Mouse (Mus musculus) testis, adult 2 months (tissue): Measurements from ENCODE around the gene 3110021N24Rik. TPM values are rescaled to one million over a fixed set of nuclear protein-coding genes. Genes with fewer than 3 reads are reported as not detected.

ENCODE experiments used
- H3K27ac ChIP-seq: fragments of 200-500 bp; 2 replicates; pipeline ENCODE4 v1.5.1; 2012; ENCODE audit warnings: low read depth, low read length; ENCODE audit not compliant: control insufficient read depth, insufficient read depth
- H3K27me3 ChIP-seq: fragments of 200-500 bp; 2 replicates; pipeline ENCODE4 v1.6.1; 2012; ENCODE audit warnings: mild to moderate bottlenecking, low read length, moderate library complexity; ENCODE audit not compliant: control insufficient read depth, insufficient read depth
- H3K36me3 ChIP-seq: fragments of 200-500 bp; 2 replicates; pipeline ENCODE4 v1.6.1; 2012; ENCODE audit warnings: mild to moderate bottlenecking, low read length; ENCODE audit not compliant: control insufficient read depth, insufficient read depth
- H3K4me1 ChIP-seq: fragments of 200-500 bp; 2 replicates; pipeline ENCODE4 v1.6.1; 2012; ENCODE audit warnings: low read length; ENCODE audit not compliant: control insufficient read depth, insufficient read depth
- H3K4me3 ChIP-seq: fragments of 200-500 bp; 2 replicates; pipeline ENCODE4 v1.5.1; 2012; ENCODE audit warnings: low read depth, mild to moderate bottlenecking, low read length, moderate library complexity, mixed read lengths; ENCODE audit not compliant: control insufficient read depth
- CTCF ChIP-seq: fragments of 200-500 bp; IDR thresholded peaks from 2 replicates; pipeline ENCODE4 v1.5.1; 2012; ENCODE audit warnings: low read depth, mild to moderate bottlenecking, inconsistent platforms, low read length, moderate library complexity; ENCODE audit not compliant: control insufficient read depth, insufficient read depth, insufficient replicate concordance
- POLR2A ChIP-seq: fragments of 200-500 bp; IDR thresholded peaks from 2 replicates; pipeline ENCODE4 v1.6.1; 2012; ENCODE audit warnings: low read depth, mild to moderate bottlenecking, inconsistent platforms, low read length, moderate library complexity; ENCODE audit not compliant: control insufficient read depth
- polyA plus RNA-seq: library from polyadenylated mRNA; depleted of rRNA; stranded (reverse); fragments of >200 nt; gene quantifications from 2 replicates; pipeline ENCODE4 v1.2.3, GENCODE M21; 2012; rRNA removed

3110021N24Rik gene
- polyA plus RNA-seq, 1 experiment = not detected

GRCm38 (mm10) chr4:108830698-108831097 is 111.2 kb downstream of the 3110021N24Rik start:
- H3K4me1 ChIP-seq = peaks cover 5% of the 10 kb centered on the region
- no peak overlapping the region for H3K4me3 ChIP-seq
- no peak for TF ChIP-seq POLR2A
- no peak for TF ChIP-seq CTCF
- H3K36me3 ChIP-seq = no peaks in the 10 kb centered on the region; the same call in 1 of the 2 replicates
- no peaks in the 10 kb centered on the region for H3K27me3 ChIP-seq
- H3K27ac ChIP-seq = no peak overlapping the region

Other genes with a start within 250 kb of the 3110021N24Rik start
- 11.7 and 14.1 TPM in 2 replicates for gene Prpf38a, start 140.3 kb upstream of the 3110021N24Rik start, polyA plus RNA-seq
- 3.4 and 4.1 TPM in 2 replicates for gene Orc1, start 140.2 kb upstream of the 3110021N24Rik start, polyA plus RNA-seq
- gene Cc2d1b, start 99.7 kb upstream of the 3110021N24Rik start, polyA plus RNA-seq = 33.9 and 37.8 TPM in 2 replicates
- 1.8 and 1.9 TPM in 2 replicates for gene Zfyve9, start 61.1 kb downstream of the 3110021N24Rik start, polyA plus RNA-seq
- 43.0 and 51.6 TPM in 2 replicates for gene Btf3l4, start 114.0 kb downstream of the 3110021N24Rik start, polyA plus RNA-seq
- gene Txndc12, start 115.0 kb downstream of the 3110021N24Rik start, polyA plus RNA-seq = 21.6 and 24.0 TPM in 2 replicates
- 17.7 and 19.7 TPM in 2 replicates for gene Kti12, start 128.1 kb downstream of the 3110021N24Rik start, polyA plus RNA-seq
- gene A730015C16Rik, start 129.0 kb downstream of the 3110021N24Rik start, polyA plus RNA-seq = 0.30 and 0.32 TPM in 2 replicates
- gene Rab3b, start 159.4 kb downstream of the 3110021N24Rik start, polyA plus RNA-seq = 7.5 and 8.0 TPM in 2 replicates